Mouse (Mus musculus) limb, embryonic 13.5 days (tissue): ENCODE measurements around the gene Atn1. TPM values are rescaled to one million over a fixed set of nuclear protein-coding genes. Genes with fewer than 3 reads are reported as not detected.

Experiments
- ATAC-seq: fragments of 200-750 bp; cut with Nextera tagmentation; 2 replicates; pipeline ENCODE4 v1.8.0; 2017; ENCODE audit warnings: low read depth, moderate number of reproducible peaks, moderate TSS enrichment; ENCODE audit not compliant: low FRiP score
- H3K27ac ChIP-seq: fragments of 300-500 bp; sonication (generic); 2 replicates; pipeline ENCODE4 v1.5.1; 2015; ENCODE audit warnings: inconsistent platforms, mild to moderate bottlenecking, moderate library complexity
- H3K27me3 ChIP-seq: fragments of 300-500 bp; sonication (generic); 2 replicates; pipeline ENCODE4 v1.6.1; 2015; ENCODE audit warnings: mild to moderate bottlenecking, inconsistent platforms
- H3K36me3 ChIP-seq: fragments of 300-500 bp; sonication (generic); 2 replicates; pipeline ENCODE4 v1.6.1; 2015; ENCODE audit warnings: inconsistent platforms, mild to moderate bottlenecking, moderate library complexity
- H3K4me1 ChIP-seq: fragments of 300-500 bp; sonication (generic); 2 replicates; pipeline ENCODE4 v1.6.1; 2015; ENCODE audit warnings: inconsistent platforms
- H3K4me2 ChIP-seq: fragments of 300-500 bp; sonication (generic); replicated peaks from 2 replicates; pipeline ENCODE4 v1.6.1; 2015; ENCODE audit warnings: inconsistent platforms, mild to moderate bottlenecking, moderate library complexity
- H3K4me3 ChIP-seq: fragments of 300-500 bp; sonication (generic); 2 replicates; pipeline ENCODE4 v1.5.1; 2015; ENCODE audit warnings: moderate library complexity, mild to moderate bottlenecking, inconsistent platforms
- H3K9ac ChIP-seq: fragments of 300-500 bp; sonication (generic); 2 replicates; pipeline ENCODE4 v1.6.1; 2015; ENCODE audit warnings: mild to moderate bottlenecking, inconsistent platforms
- H3K9me3 ChIP-seq: fragments of 300-500 bp; sonication (generic); 2 replicates; pipeline ENCODE4 v1.6.1; 2016; ENCODE audit warnings: inconsistent platforms
- WGBS: fragments of 180-500 bp; shearing (Covaris S2); methylation state at CpG from one replicate; pipeline ENCODE4 v1.1.7; 2015; 5-methylcytosine and 5-hydroxymethylcytosine counted together
- polyA plus RNA-seq: library from polyadenylated mRNA; unstranded; fragments of >200 nt; fragmentation: Nextera tagmentation; extraction: Ambion mirVana; gene quantifications from 2 replicates; pipeline ENCODE4 v1.2.1, GENCODE M21; 2015

The Atn1 gene
- polyA plus RNA-seq, 1 experiment from 2014 or later = 20.0 TPM

GRCm38 (mm10) chr6:124786756-124787420 is 30.6 kb upstream of the Atn1 start:
- H3K36me3 ChIP-seq = no peaks in the 10 kb centered on the region
- ATAC-seq = no peak
- 51% methylated on average over 8 of the region's 8 CpGs for WGBS
- no peak overlapping the region for H3K27ac ChIP-seq
- H3K9ac ChIP-seq = no peak overlapping the region
- H3K4me2 ChIP-seq = no peak overlapping the region
- H3K4me1 ChIP-seq = peaks cover 5% of the 10 kb centered on the region
- no peaks in the 10 kb centered on the region for H3K9me3 ChIP-seq
- H3K27me3 ChIP-seq = no peaks in the 10 kb centered on the region
- no peak overlapping the region for H3K4me3 ChIP-seq

- Histone ChIP-seq H3K4me2 (peak overlapping the region; percentile 42), H3K27me3 (peaks cover 8% of the 10 kb centered on the region; the same call in 1 of the 2 replicates), H3K4me3 (peak overlapping the region; percentile 15; the same call in 1 of the 2 replicates), H3K36me3 (no peaks in the 10 kb centered on the region), H3K4me1 (peaks cover 18% of the 10 kb centered on the region), H3K9ac (0 out of 2 replicates have a peak overlapping the region, but pooled peaks have one; percentile 25), H3K27ac (no peak overlapping the region), H3K9me3 (no peaks in the 10 kb centered on the region)
- ATAC-seq = no peak
- WGBS = 18% methylated on average over 6 of the region's 6 CpGs
Observed at GRCm38 (mm10) chr6:124782436-124782835, 26.1 kb upstream of the Atn1 start.

- peaks cover 18% of the 10 kb centered on the region for H3K4me1 ChIP-seq
- no peak overlapping the region for H3K4me2 ChIP-seq
- no peak overlapping the region for H3K27ac ChIP-seq
- no peaks in the 10 kb centered on the region for H3K9me3 ChIP-seq
- peaks cover 8% of the 10 kb centered on the region; the same call in 1 of the 2 replicates for H3K27me3 ChIP-seq
- H3K9ac ChIP-seq = no peak overlapping the region
- no peaks in the 10 kb centered on the region for H3K36me3 ChIP-seq
- 81% methylated on average over 7 of the region's 7 CpGs for WGBS
- no peak overlapping the region for H3K4me3 ChIP-seq
- ATAC-seq = no peak
Observed at GRCm38 (mm10) chr6:124780917-124781316, 24.6 kb upstream of the Atn1 start.

- Histone ChIP-seq H3K4me1 (peaks cover 18% of the 10 kb centered on the region), H3K4me2 (peak overlapping the region; percentile 71), H3K27ac (no peak overlapping the region), H3K36me3 (no peaks in the 10 kb centered on the region), H3K9me3 (no peaks in the 10 kb centered on the region), H3K9ac (peak overlapping the region; percentile 51; the same call in 1 of the 2 replicates), H3K4me3 (peak overlapping the region; percentile 39), H3K27me3 (peaks cover 8% of the 10 kb centered on the region; the same call in 1 of the 2 replicates)
- WGBS = under 1% methylated on average over 10 of the region's 10 CpGs
- ATAC-seq = no peak
Observed at GRCm38 (mm10) chr6:124779984-124780416, 23.7 kb upstream of the Atn1 start.

GRCm38 (mm10) chr6:124779222-124779983 is 23.1 kb upstream of the Atn1 start, which contains the start of gene Lrrc23:
TSS of gene Lrrc23 (minus strand) at chr6:124779727.
- Histone ChIP-seq H3K4me2 (peak within 1 kb of the TSS; percentile 71), H3K27ac (no peak within 1 kb of the TSS)
- peak; percentile 73; the same call in 1 of the 2 replicates for ATAC-seq

GRCm38 (mm10) chr6:124770511-124770910 is 14.2 kb upstream of the Atn1 start:
- Histone ChIP-seq H3K27ac (no peak overlapping the region), H3K4me1 (peaks cover 23% of the 10 kb centered on the region), H3K27me3 (peaks cover 45% of the 10 kb centered on the region), H3K9me3 (no peaks in the 10 kb centered on the region), H3K4me3 (no peak overlapping the region), H3K9ac (no peak overlapping the region), H3K4me2 (no peak overlapping the region), H3K36me3 (no peaks in the 10 kb centered on the region)
- WGBS = 85% methylated on average over 15 of the region's 15 CpGs
- no peak for ATAC-seq

More at GRCm38 (mm10) chr6:124779222-124779983, 23.1 kb upstream of the Atn1 start, which contains the start of gene Lrrc23:
- Histone ChIP-seq H3K9me3 (no peaks in the 10 kb centered on the region), H3K27me3 (peaks cover 8% of the 10 kb centered on the region; the same call in 1 of the 2 replicates), H3K9ac (peak within 1 kb of the TSS; percentile 51; the same call in 1 of the 2 replicates), H3K4me1 (peaks cover 18% of the 10 kb centered on the region), H3K4me3 (peak within 1 kb of the TSS; percentile 39), H3K36me3 (no peaks in the 10 kb centered on the region)
- 3% methylated on average over 23 of the region's 23 CpGs for WGBS

- H3K4me3 ChIP-seq = peak overlapping the region; percentile 60
- no peaks in the 10 kb centered on the region for H3K9me3 ChIP-seq
- no peak for ATAC-seq
- peak overlapping the region; percentile 90 for H3K4me2 ChIP-seq
- H3K9ac ChIP-seq = peak overlapping the region; percentile 74
- 65% methylated on average over 7 of the region's 7 CpGs for WGBS
- H3K27me3 ChIP-seq = peaks cover 45% of the 10 kb centered on the region
- H3K36me3 ChIP-seq = no peaks in the 10 kb centered on the region
- no peak overlapping the region for H3K27ac ChIP-seq
- H3K4me1 ChIP-seq = peaks cover 23% of the 10 kb centered on the region
Observed at GRCm38 (mm10) chr6:124770013-124770412, 13.7 kb upstream of the Atn1 start.

GRCm38 (mm10) chr6:124769101-124769765 is 12.9 kb upstream of the Atn1 start, which contains the start of gene Eno2:
TSS of gene Eno2 (minus strand) at chr6:124769673.
- Histone ChIP-seq H3K36me3 (no peaks in the 10 kb centered on the region), H3K4me1 (peaks cover 23% of the 10 kb centered on the region), H3K27ac (no peak within 1 kb of the TSS), H3K9me3 (no peaks in the 10 kb centered on the region), H3K27me3 (peaks cover 49% of the 10 kb centered on the region), H3K4me2 (peak within 1 kb of the TSS; percentile 90), H3K9ac (peak within 1 kb of the TSS; percentile 74), H3K4me3 (peak within 1 kb of the TSS; percentile 60)
- WGBS = 1% methylated on average over 48 of the region's 54 CpGs
- ATAC-seq = peak; percentile 67

- Histone ChIP-seq H3K4me2 (peak overlapping the region; percentile 90), H3K27me3 (peaks cover 54% of the 10 kb centered on the region), H3K4me3 (peak overlapping the region; percentile 60), H3K4me1 (peaks cover 23% of the 10 kb centered on the region), H3K9ac (peak overlapping the region; percentile 74; the same call in 1 of the 2 replicates), H3K36me3 (no peaks in the 10 kb centered on the region), H3K9me3 (no peaks in the 10 kb centered on the region), H3K27ac (no peak overlapping the region)
- WGBS = 7% methylated on average over 9 of the region's 9 CpGs
- no peak for ATAC-seq
Observed at GRCm38 (mm10) chr6:124768704-124769044, 12.3 kb upstream of the Atn1 start.

GRCm38 (mm10) chr6:124767920-124768703 is 11.8 kb upstream of the Atn1 start:
- no peak for ATAC-seq
- peaks cover 56% of the 10 kb centered on the region for H3K27me3 ChIP-seq
- 26% methylated on average over 19 of the region's 19 CpGs for WGBS

GRCm38 (mm10) chr6:124767536-124767919 is 11.2 kb upstream of the Atn1 start:
- WGBS = 39% methylated on average over 4 of the region's 4 CpGs
- H3K9me3 ChIP-seq = no peaks in the 10 kb centered on the region
- H3K9ac ChIP-seq = no peak overlapping the region
- H3K27me3 ChIP-seq = peaks cover 61% of the 10 kb centered on the region
- no peak for ATAC-seq
- no peak overlapping the region for H3K4me3 ChIP-seq
- peak overlapping the region; percentile 90; the same call in 1 of the 2 replicates for H3K4me2 ChIP-seq
- H3K36me3 ChIP-seq = no peaks in the 10 kb centered on the region; the same call in 1 of the 2 replicates
- peaks cover 23% of the 10 kb centered on the region for H3K4me1 ChIP-seq
- no peak overlapping the region for H3K27ac ChIP-seq

More at GRCm38 (mm10) chr6:124767920-124768703, 11.8 kb upstream of the Atn1 start:
- H3K4me1 ChIP-seq = peaks cover 23% of the 10 kb centered on the region
- no peaks in the 10 kb centered on the region for H3K9me3 ChIP-seq
- H3K4me2 ChIP-seq = peak overlapping the region; percentile 90
- peak overlapping the region; percentile 74; the same call in 1 of the 2 replicates for H3K9ac ChIP-seq
- no peak overlapping the region for H3K27ac ChIP-seq
- H3K36me3 ChIP-seq = no peaks in the 10 kb centered on the region
- peak overlapping the region; percentile 60 for H3K4me3 ChIP-seq
